Mouse (Mus musculus) kidney, embryonic 14.5 days (tissue): ENCODE data around the gene Cmtr2. TPM values are rescaled to one million over a fixed set of nuclear protein-coding genes. Genes with fewer than 3 reads are reported as not detected.

Source experiments
- polyA plus RNA-seq: library from polyadenylated mRNA; unstranded; fragments of >200 nt; fragmentation: Nextera tagmentation; extraction: Ambion mirVana; gene quantifications from 2 replicates; pipeline ENCODE4 v1.2.1, GENCODE M21; 2014

The Cmtr2 gene
- polyA plus RNA-seq, 1 experiment from 2014 or later = 11.1 TPM

Other genes starting within 250 kb of the Cmtr2 start
- not detected in 2 replicates for gene Tat, start 225.2 kb upstream of the Cmtr2 start, polyA plus RNA-seq
- not detected in 2 replicates for gene Chst4, start 175.9 kb upstream of the Cmtr2 start, polyA plus RNA-seq
- gene Zfp612, start 135.9 kb upstream of the Cmtr2 start, polyA plus RNA-seq = 6.9 and 7.6 TPM in 2 replicates
- gene Gm21964, start 114.5 kb upstream of the Cmtr2 start, polyA plus RNA-seq = not detected in 2 replicates
- not detected in 2 replicates for gene Gm17720, start 112.9 kb upstream of the Cmtr2 start, polyA plus RNA-seq
- 0.13 TPM in 1 of 2 replicates, not detected in the other for gene Calb2, start 47.5 kb upstream of the Cmtr2 start, polyA plus RNA-seq
- gene Hydin, start 51.3 kb downstream of the Cmtr2 start, polyA plus RNA-seq = 0.16 TPM in 1 of 2 replicates, not detected in the other